Mouse (Mus musculus) forelimb bud, embryonic 11.5 days (tissue): ENCODE measurements at regions not wholly inside any gene's neighbourhood (a gene's known extent, or its start where the extent isn't known, plus 50 kb on each side); places are given as distances from the start of the nearest gene placed in this dataset.

ENCODE experiments used
- DNase-seq: peaks from one replicate; pipeline ENCODE4 v3.0.0-alpha.2; 2012; ENCODE audit warnings: low read depth, low spot score

GRCm38 (mm10) chr12:77776755-77777154 lies 417.3 kb upstream of the Gm6657 start:
- DNase-seq, result no peak

DNA sequence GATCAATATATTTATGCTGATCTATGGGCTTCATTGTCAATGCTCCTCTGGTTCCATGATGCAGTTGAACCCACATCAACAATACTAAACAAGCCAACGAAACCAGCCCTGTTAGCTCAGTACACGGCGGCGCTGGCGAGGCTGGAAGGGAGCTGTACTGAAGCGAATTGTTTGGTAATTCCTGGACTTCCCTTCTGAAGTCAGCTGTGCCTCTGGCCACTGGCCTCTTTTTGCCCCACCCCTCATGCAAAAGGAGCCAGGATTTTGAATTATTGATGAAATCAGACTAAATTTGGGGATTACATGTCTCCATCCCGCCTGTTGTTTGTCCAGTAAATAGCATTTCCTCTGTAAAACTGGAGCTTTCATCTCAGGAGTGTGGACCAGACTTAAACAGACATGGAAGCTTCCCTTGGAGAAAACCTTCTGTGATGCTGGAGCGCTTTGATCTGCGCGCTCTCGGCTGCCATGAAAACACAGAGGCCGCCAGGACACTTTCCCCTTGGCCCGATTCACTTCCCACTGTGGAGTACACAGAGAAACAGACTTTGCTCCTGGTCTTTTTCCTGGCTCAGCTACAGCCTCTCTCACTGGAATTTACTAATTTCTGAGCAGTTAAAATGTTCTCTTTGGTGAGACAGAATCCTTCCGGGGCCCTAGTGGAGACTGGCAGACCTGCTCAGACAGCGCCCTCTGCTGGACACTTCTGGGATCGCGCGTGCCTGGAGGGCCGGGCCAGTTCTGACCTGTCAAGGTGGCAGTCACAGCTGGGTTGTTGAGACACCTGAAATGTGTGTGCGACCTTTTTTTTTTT lies 412.9 kb upstream of the Gm6657 start:
- peak; percentile 80 for DNase-seq

GRCm38 (mm10) chr12:77783909-77784308 lies 410.1 kb upstream of the Gm6657 start:
- DNase-seq, result no peak

DNA sequence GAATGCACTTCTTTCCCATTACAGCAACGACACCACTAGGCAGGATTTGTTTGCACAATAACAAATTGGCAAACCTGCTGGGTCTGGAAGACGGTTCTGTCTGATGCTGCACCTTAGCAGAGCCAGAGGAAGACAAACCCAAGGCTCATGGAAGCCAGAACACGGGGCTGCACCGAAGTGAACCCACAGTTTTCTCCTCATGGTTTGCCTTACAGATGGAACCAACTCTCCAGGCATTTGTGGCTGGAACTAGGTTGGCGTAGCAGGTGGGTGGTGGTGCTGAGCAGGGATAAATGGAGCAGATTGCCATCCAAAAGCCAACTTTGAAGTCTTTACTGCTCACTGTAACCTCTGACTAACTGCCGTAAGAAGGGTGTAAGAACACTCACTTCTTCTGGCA lies 408.4 kb upstream of the Gm6657 start:
- no peak for DNase-seq

DNA sequence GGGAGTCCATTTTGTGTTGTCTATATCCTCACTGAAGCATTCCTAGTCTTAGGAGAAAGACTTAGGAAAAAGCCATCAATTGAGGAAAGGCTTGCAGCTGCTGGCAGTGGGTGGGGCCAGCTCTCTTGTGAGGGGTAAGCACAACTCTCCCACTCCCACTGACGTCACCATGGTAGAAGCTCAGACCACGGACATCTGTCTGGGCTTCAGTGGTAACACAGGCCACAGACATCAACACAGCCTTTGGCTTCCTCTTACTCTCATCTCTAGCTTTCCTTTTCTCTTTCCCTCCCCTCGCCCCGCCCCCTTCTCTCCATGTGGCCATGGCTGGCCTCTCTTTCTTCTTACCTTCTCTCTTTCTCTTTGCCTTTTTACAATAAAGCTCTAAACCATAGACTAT lies 407.4 kb upstream of the Gm6657 start:
- DNase-seq, result no peak

- no peak for DNase-seq
Observed at GRCm38 (mm10) chr12:77788273-77788672, 405.8 kb upstream of the Gm6657 start.

- DNase-seq, result peak; percentile 53
Observed at GRCm38 (mm10) chr12:77789427-77789826, 404.6 kb upstream of the Gm6657 start.

DNA sequence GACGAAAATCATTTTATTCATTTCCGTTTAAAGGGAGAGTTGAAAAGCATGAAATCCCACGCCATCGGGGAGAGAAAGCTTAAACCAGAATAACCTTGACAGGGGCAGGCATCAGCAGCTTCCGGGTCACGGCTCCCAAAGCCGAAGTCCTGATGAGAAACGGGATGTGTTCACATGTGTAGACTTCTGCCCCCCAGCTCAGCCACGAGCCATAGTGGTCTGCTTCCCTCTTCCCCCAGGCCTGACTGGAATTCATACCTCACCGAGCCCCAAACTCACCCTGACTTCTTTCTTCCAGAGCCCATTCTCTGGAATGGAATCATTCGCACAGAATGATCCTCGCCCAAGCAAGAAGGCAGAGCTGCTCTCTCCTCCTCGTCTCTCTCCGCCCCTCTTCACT lies 404.2 kb upstream of the Gm6657 start:
- no peak for DNase-seq

GRCm38 (mm10) chr12:77790891-77791672 lies 403.0 kb upstream of the Gm6657 start:
- no peak for DNase-seq

DNA sequence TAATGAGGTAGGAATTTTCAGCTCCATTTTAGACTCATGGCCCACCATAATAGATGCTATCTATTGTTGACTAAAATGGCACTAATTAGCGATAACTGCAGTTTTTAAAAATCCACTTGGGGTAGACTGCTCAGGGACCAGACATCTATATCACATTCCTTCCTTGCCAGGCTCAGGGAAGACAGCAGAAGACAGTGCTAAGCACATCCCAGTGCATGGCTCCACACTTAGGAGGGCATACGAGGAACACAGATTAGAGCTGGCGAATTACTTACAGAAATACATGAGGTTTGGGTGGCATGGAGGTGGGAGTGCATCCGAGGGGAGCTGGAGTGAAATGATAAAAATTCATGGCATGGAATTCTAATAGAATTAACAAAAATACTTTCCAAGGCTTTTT lies 395.5 kb upstream of the Gm6657 start:
- DNase-seq, result no peak

DNA sequence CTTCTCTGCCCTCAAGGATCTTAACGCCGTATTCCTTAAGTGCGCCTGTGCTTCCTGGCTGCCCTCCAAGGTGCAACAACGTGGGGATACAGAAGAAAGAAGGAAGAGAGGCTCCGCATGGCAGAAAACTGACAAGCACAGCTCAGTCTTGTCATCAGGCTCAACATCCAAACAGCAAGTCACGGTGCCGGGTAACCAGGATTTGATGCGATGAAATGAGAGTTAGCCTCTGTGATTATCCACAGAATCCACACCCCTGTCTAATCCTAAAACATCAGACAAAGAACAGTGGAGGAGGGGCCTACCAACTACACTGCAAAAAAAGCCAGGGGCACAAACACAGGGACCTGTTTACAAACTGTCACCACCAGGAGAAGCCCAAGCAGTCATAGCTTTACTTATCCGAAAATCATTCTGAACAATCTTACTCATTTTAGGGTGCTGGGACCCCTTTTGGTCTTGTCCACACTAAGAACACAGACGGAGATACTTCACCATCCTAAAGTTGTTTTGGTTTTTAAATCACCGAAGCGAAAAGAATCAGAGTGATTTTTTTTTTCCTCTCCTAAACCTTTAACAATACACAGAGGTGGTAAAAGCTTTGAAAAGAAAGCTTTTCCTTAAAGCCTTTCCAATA lies 394.8 kb upstream of the Gm6657 start:
- DNase-seq, result no peak

DNA sequence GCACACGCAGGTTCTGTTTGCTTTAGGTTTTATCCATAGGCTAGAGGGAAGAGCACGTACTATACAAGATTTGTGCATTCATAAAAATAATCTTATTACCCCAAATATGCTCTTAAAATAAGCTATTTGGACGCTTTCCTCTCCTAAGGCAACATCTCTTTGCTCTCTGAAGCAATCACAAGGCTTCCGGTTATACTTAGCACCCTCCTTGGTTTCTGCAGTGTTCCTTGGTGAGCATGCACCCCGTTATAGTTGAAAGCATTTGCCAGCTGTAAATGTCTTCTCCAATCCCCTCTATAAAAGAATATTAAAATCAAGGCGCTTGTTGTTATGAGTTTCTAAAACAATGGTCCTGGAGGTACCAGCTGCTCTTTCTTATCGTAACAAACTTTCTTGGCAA lies 386.4 kb upstream of the Gm6657 start:
- DNase-seq, result no peak

DNA sequence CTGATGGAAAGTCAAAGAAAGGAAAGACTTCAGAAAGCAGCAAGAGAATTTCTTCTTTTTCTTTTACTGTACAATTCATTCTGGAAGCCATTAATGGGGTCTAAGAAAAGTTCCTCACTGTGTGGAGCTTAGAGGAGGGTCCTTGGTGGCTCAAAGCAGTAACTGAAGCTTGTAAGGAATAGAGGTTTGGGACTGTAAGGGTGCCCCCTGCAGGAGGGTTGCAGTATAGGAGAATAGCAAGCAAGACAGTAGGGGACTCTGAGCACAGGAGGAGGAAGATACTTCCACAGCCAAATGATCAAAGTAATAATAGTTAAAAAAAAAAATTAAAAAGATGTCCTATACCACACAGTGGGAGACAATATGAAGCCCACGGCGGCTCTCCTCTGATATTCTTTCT lies 382.8 kb upstream of the Gm6657 start:
- peak; percentile 44 for DNase-seq

DNA sequence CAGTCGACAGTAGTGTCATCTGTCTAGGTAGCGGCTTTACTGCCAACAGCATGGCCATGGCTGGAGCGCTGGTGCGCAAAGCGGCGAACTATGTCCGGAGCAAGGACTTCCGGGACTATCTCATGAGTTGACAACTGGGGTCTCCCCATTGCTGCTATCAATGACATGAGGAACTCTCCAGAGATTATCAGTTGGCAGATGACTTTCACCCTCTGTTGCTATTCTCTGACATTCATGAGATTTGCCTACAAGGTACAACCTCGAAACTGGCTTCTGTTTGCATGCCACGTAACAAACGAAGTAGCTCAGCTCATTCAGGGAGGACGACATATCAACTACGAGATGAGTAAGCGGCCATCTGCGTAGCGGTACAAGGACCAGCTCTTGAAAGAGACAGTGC lies 374.6 kb upstream of the Gm6657 start:
- DNase-seq, result no peak

- DNase-seq, result no peak
Observed at GRCm38 (mm10) chr12:77823381-77824030, 370.5 kb upstream of the Gm6657 start.

- DNase-seq, result no peak
Observed at GRCm38 (mm10) chr12:77833411-77834169, 360.5 kb upstream of the Gm6657 start.

DNA sequence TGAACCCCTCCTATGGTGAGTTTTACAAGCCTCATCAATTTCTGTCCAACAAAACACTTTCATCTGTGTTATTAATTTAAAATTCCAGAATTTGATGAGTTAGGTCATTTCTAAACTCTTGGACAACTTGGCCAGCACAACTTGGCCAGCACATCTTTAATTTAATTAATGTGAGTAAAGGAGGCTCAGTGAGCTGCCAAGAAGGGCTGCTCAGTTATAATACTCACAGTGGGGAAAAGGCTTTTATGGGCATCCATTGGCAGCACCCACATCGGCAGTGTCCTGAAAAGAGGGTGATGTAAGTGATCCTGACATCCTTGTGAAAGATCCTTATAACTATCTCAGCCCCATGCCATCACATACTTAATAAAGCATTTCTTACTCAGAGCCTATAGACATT lies 359.2 kb upstream of the Gm6657 start:
- DNase-seq, result no peak

GRCm38 (mm10) chr12:77836231-77836630 lies 357.8 kb upstream of the Gm6657 start:
- no peak for DNase-seq

- no peak for DNase-seq
Observed at GRCm38 (mm10) chr12:77841844-77842415, 352.1 kb upstream of the Gm6657 start.

- peak; percentile 80 for DNase-seq
Observed at GRCm38 (mm10) chr12:77852595-77853577, 341.2 kb upstream of the Gm6657 start.
